Mouse (Mus musculus) adipocyte (in vitro differentiated cells): Measurements from ENCODE around the gene Mia.

ENCODE experiments used
- DNase-seq: peaks from one replicate; pipeline ENCODE4 v3.0.0-alpha.2; 2016; ENCODE audit warnings: low spot score

The Mia gene

GRCm38 (mm10) chr7:27160921-27161320 lies 20.0 kb downstream of the Mia start:
- no peak for DNase-seq

GRCm38 (mm10) chr7:27159882-27160281 lies 21.1 kb downstream of the Mia start:
- DNase-seq = peak; percentile 60

- no peak for DNase-seq
Measured at GRCm38 (mm10) chr7:27159256-27159655, 21.7 kb downstream of the Mia start.

- no peak for DNase-seq
Measured at GRCm38 (mm10) chr7:27158171-27158570, 22.8 kb downstream of the Mia start.

GRCm38 (mm10) chr7:27156005-27156404 lies 25.0 kb downstream of the Mia start:
- no peak for DNase-seq

GRCm38 (mm10) chr7:27153205-27153764 lies 27.7 kb downstream of the Mia start, which contains the start of gene Cyp2t4:
Gene Cyp2t4, plus strand, starts transcription at chr7:27153714.
- no peak for DNase-seq

- DNase-seq = no peak
Measured at GRCm38 (mm10) chr7:27136410-27136996, 44.5 kb downstream of the Mia start.

GRCm38 (mm10) chr7:27133757-27134156 lies 47.2 kb downstream of the Mia start:
- DNase-seq = no peak

- DNase-seq = no peak
Measured at GRCm38 (mm10) chr7:27133156-27133555, 47.8 kb downstream of the Mia start.

- peak; percentile 55 for DNase-seq
Measured at GRCm38 (mm10) chr7:27132588-27132987, 48.4 kb downstream of the Mia start.

GRCm38 (mm10) chr7:27131387-27131786 lies 49.6 kb downstream of the Mia start:
- no peak for DNase-seq

- DNase-seq = no peak
Measured at GRCm38 (mm10) chr7:27130521-27131370, 50.2 kb downstream of the Mia start.

GRCm38 (mm10) chr7:27129811-27130210 lies 51.1 kb downstream of the Mia start:
- DNase-seq = no peak
